Mouse (Mus musculus) CH12.LX (cell line): ENCODE measurements at regions not wholly inside any gene's neighbourhood (a gene's known extent, or its start where the extent isn't known, plus 50 kb on each side); places are given as distances from the start of the nearest gene placed in this dataset.

Experiments used
- DNase-seq: peaks from one replicate; pipeline ENCODE4 v3.0.0-alpha.2; 2013; ENCODE audit errors: extremely low read depth
- H3K27ac ChIP-seq: 2 replicates; pipeline ENCODE4 v1.5.1; 2012; ENCODE audit warnings: low read depth, mild to moderate bottlenecking, control low read depth, moderate library complexity; ENCODE audit not compliant: insufficient read depth
- H3K27me3 ChIP-seq: replicated peaks from 2 replicates; pipeline ENCODE3; 2012; ENCODE audit warnings: inconsistent platforms
- H3K36me3 ChIP-seq, 2 experiments: replicated peaks in 1 of 2; 2 replicates each; pipeline versions ENCODE3 to v1.6.1; 2012; ENCODE audit warnings: inconsistent platforms in 1 of 2, low read length in 1 of 2, mild to moderate bottlenecking in 1 of 2, mixed read lengths in 1 of 2, moderate library complexity in 1 of 2; ENCODE audit not compliant: control insufficient read depth in 1 of 2, insufficient read depth in 1 of 2
- H3K4me1 ChIP-seq, 2 experiments: 2 replicates each; pipeline ENCODE4 v1.6.1; 2012; ENCODE audit warnings: inconsistent platforms in 1 of 2, moderate library complexity in 1 of 2; ENCODE audit not compliant: insufficient read depth in 2 of 2, control insufficient read depth in 1 of 2
- H3K4me2 ChIP-seq: 2 replicates; pipeline ENCODE4 v1.6.1; 2012; ENCODE audit warnings: low read depth, mild to moderate bottlenecking, control low read depth; ENCODE audit not compliant: poor library complexity, insufficient read depth, severe bottlenecking
- H3K4me3 ChIP-seq, 3 experiments: fragments of 150-350 bp in 1 of 3; sonication (generic) in 1 of 3; replicated peaks in 1 of 3; 2 replicates each; pipeline versions ENCODE3 to v1.5.1; 2011 to 2012; ENCODE audit warnings: low read depth in 2 of 3, low read length in 2 of 3, mild to moderate bottlenecking in 2 of 3, moderate library complexity in 2 of 3, control low read depth in 1 of 3, improper control_type of control experiment in 1 of 3, inconsistent platforms in 1 of 3, mixed read lengths in 1 of 3; ENCODE audit not compliant: poor library complexity in 1 of 3
- H3K79me2 ChIP-seq: replicated peaks from 2 replicates; pipeline ENCODE4 v1.6.1; 2012; ENCODE audit warnings: mild to moderate bottlenecking, moderate library complexity; ENCODE audit not compliant: control insufficient read depth, poor library complexity, insufficient read depth, severe bottlenecking; ENCODE audit errors: extremely low read depth
- H3K9ac ChIP-seq: 2 replicates; pipeline ENCODE4 v1.6.1; 2012; ENCODE audit warnings: low read depth, mild to moderate bottlenecking, control low read depth, moderate library complexity; ENCODE audit not compliant: insufficient read depth
- H3K9me3 ChIP-seq: replicated peaks from 2 replicates; pipeline ENCODE3; 2012; ENCODE audit warnings: low read length, inconsistent platforms, mixed read lengths
- BHLHE40 ChIP-seq: IDR thresholded peaks from 2 replicates; pipeline ENCODE4 v1.6.1; 2011; ENCODE audit warnings: mild to moderate bottlenecking, low read depth, low read length, improper control_type of control experiment
- CHD1 ChIP-seq: IDR thresholded peaks from 2 replicates; pipeline ENCODE4 v1.6.1; 2012; ENCODE audit warnings: low read depth, low read length, improper control_type of control experiment, inconsistent platforms
- CHD2 ChIP-seq: IDR thresholded peaks from 2 replicates; pipeline ENCODE4 v1.6.1; 2011; ENCODE audit warnings: low read length, improper control_type of control experiment
- EP300 ChIP-seq: IDR thresholded peaks from 2 replicates; pipeline ENCODE4 v1.6.1; 2011; ENCODE audit warnings: low read length, improper control_type of control experiment
- ETS1 ChIP-seq: conservative IDR thresholded peaks from 2 replicates; pipeline ENCODE4 v1.6.1; 2012; ENCODE audit warnings: low read depth, mild to moderate bottlenecking, inconsistent platforms, low read length, improper control_type of control experiment, moderate library complexity
- GABPA ChIP-seq: IDR thresholded peaks from 2 replicates; pipeline ENCODE4 v1.6.1; 2012; ENCODE audit warnings: low read depth, low read length, improper control_type of control experiment, inconsistent platforms; ENCODE audit not compliant: insufficient replicate concordance
- JUND ChIP-seq: conservative IDR thresholded peaks from 2 replicates; pipeline ENCODE4 v1.6.1; 2011; ENCODE audit warnings: low read depth, low read length, improper control_type of control experiment
- KAT2A ChIP-seq: IDR thresholded peaks from 2 replicates; pipeline ENCODE4 v1.6.1; 2012; ENCODE audit warnings: low read length, improper control_type of control experiment, inconsistent platforms; ENCODE audit not compliant: insufficient replicate concordance
- MAFK ChIP-seq: IDR thresholded peaks from 2 replicates; pipeline ENCODE4 v1.6.1; 2011; ENCODE audit warnings: low read length, improper control_type of control experiment; ENCODE audit not compliant: insufficient replicate concordance
- MAX ChIP-seq: IDR thresholded peaks from 2 replicates; pipeline ENCODE4 v1.6.1; 2011; ENCODE audit warnings: low read length, improper control_type of control experiment
- MAZ ChIP-seq: IDR thresholded peaks from 2 replicates; pipeline ENCODE4 v1.6.1; 2012; ENCODE audit warnings: low read depth, mild to moderate bottlenecking, inconsistent platforms, low read length, improper control_type of control experiment, moderate library complexity
- MEF2A ChIP-seq: IDR thresholded peaks from 2 replicates; pipeline ENCODE4 v1.6.1; 2014; ENCODE audit warnings: low read depth, mild to moderate bottlenecking, inconsistent platforms, low read length, improper control_type of control experiment, borderline replicate concordance
- MXI1 ChIP-seq: IDR thresholded peaks from 2 replicates; pipeline ENCODE4 v1.6.1; 2011; ENCODE audit warnings: mild to moderate bottlenecking, low read depth, low read length, improper control_type of control experiment
- NELFE ChIP-seq: IDR thresholded peaks from 2 replicates; pipeline ENCODE4 v1.6.1; 2011; ENCODE audit warnings: low read depth, low read length, improper control_type of control experiment
- PAX5 ChIP-seq: IDR thresholded peaks from 2 replicates; pipeline ENCODE4 v1.6.1; 2012; ENCODE audit warnings: low read length, inconsistent platforms, mixed read lengths
- POLR2A ChIP-seq: IDR thresholded peaks from 2 replicates; pipeline ENCODE4 v1.6.1; 2011; ENCODE audit warnings: low read depth, mild to moderate bottlenecking, improper control_type of control experiment, low read length
- POLR2AphosphoS2 ChIP-seq: IDR thresholded peaks from 2 replicates; pipeline ENCODE4 v1.6.1; 2011; ENCODE audit warnings: low read depth, low read length, improper control_type of control experiment
- RAD21 ChIP-seq: IDR thresholded peaks from 2 replicates; pipeline ENCODE4 v1.6.1; 2011; ENCODE audit warnings: low read depth, mild to moderate bottlenecking, low read length, improper control_type of control experiment, moderate library complexity
- SIN3A ChIP-seq: IDR thresholded peaks from 2 replicates; pipeline ENCODE4 v1.6.1; 2012; ENCODE audit warnings: low read length, improper control_type of control experiment, inconsistent platforms
- SMC3 ChIP-seq: IDR thresholded peaks from 2 replicates; pipeline ENCODE4 v1.6.1; 2011; ENCODE audit warnings: low read depth, low read length, improper control_type of control experiment
- TBP ChIP-seq: conservative IDR thresholded peaks from 2 replicates; pipeline ENCODE4 v1.6.1; 2011; ENCODE audit warnings: low read depth, low read length, improper control_type of control experiment
- TCF12 ChIP-seq: IDR thresholded peaks from 2 replicates; pipeline ENCODE4 v1.6.1; 2014; ENCODE audit warnings: low read depth, mild to moderate bottlenecking, inconsistent platforms, low read length, improper control_type of control experiment
- UBTF ChIP-seq: IDR thresholded peaks from 2 replicates; pipeline ENCODE4 v1.6.1; 2012; ENCODE audit warnings: low read depth, mild to moderate bottlenecking, inconsistent platforms, low read length, improper control_type of control experiment, moderate library complexity
- USF1 ChIP-seq: IDR thresholded peaks from 2 replicates; pipeline ENCODE4 v1.6.1; 2014; ENCODE audit warnings: low read depth, mild to moderate bottlenecking, inconsistent platforms, low read length, improper control_type of control experiment
- USF2 ChIP-seq: conservative IDR thresholded peaks from 2 replicates; pipeline ENCODE4 v1.6.1; 2011; ENCODE audit warnings: low read depth, low read length, improper control_type of control experiment
- ZMIZ1 ChIP-seq: IDR thresholded peaks from 2 replicates; pipeline ENCODE4 v1.6.1; 2012; ENCODE audit warnings: low read depth, mild to moderate bottlenecking, inconsistent platforms, low read length, improper control_type of control experiment
- ZNF384 ChIP-seq: IDR thresholded peaks from 2 replicates; pipeline ENCODE4 v1.6.1; 2012; ENCODE audit warnings: low read depth, low read length, improper control_type of control experiment, inconsistent platforms
- dilution Hi-C: fragments of 300-500 bp; cut with MboI; formaldehyde crosslinking; loops from 2 replicates; pipeline ENCODE4 v1.14.3; 2020; ENCODE audit warnings: low sequenced_read_pairs; ENCODE audit not compliant: extremely low pct_unique_long_range_greater_than_20kb, extremely low pct_ligation_motif_present
- in situ Hi-C: fragments of 300-500 bp; cut with MboI; formaldehyde crosslinking; loops from 3 replicates; pipeline ENCODE4 v1.14.3; 2019; ENCODE audit warnings: low sequenced_read_pairs, low pct_ligation_motif_present, low pct_unique_long_range_greater_than_20kb, mixed read lengths

- in situ Hi-C loops, result no loop called here
- TF ChIP-seq ZMIZ1 (no peak), EP300 (no peak), MAZ (no peak), SMC3 (no peak), CHD2 (no peak), NELFE (no peak), MEF2A (no peak), USF2 (no peak), PAX5 (no peak), TBP (no peak), TCF12 (no peak), MAX (no peak), CHD1 (no peak), KAT2A (no peak), USF1 (no peak)
- no peak for DNase-seq
Measured at GRCm38 (mm10) chr1:56395832-56396231, 241.4 kb downstream of the Hsfy2 start.

GRCm38 (mm10) chr1:56387086-56387485 lies 250.1 kb downstream of the Hsfy2 start:
- no peaks in the 10 kb centered on the region for H3K4me1 ChIP-seq
- dilution Hi-C loops, result no loop called here

More at GRCm38 (mm10) chr1:56395832-56396231, 241.4 kb downstream of the Hsfy2 start:
- dilution Hi-C loops, result no loop called here
- H3K4me3 ChIP-seq, result no peak overlapping the region
- no peak overlapping the region for H3K9ac ChIP-seq
- no peaks in the 10 kb centered on the region for H3K4me1 ChIP-seq
- no peak overlapping the region for H3K4me2 ChIP-seq
- no peaks in the 10 kb centered on the region for H3K79me2 ChIP-seq
- no peaks in the 10 kb centered on the region for H3K27me3 ChIP-seq
- H3K9me3 ChIP-seq, result no peaks in the 10 kb centered on the region
- no peak overlapping the region for H3K27ac ChIP-seq
- no peaks in the 10 kb centered on the region for H3K36me3 ChIP-seq

GRCm38 (mm10) chr1:56366319-56366718 lies 270.9 kb downstream of the Hsfy2 start:
- no peaks in the 10 kb centered on the region for H3K4me1 ChIP-seq
- in situ Hi-C loops (no loop called here), dilution Hi-C loops (no loop called here)
- H3K4me3 ChIP-seq, result no peak overlapping the region
- H3K4me2 ChIP-seq, result no peak overlapping the region
- DNase-seq, result no peak
- no peaks in the 10 kb centered on the region for H3K27me3 ChIP-seq
- no peaks in the 10 kb centered on the region for H3K79me2 ChIP-seq
- H3K9me3 ChIP-seq, result no peaks in the 10 kb centered on the region
- TF ChIP-seq SIN3A, result no peak
- TF ChIP-seq MAFK, result no peak
- TF ChIP-seq PAX5, result no peak
- no peak for TF ChIP-seq NELFE
- no peak for TF ChIP-seq MXI1
- no peak for TF ChIP-seq POLR2AphosphoS2
- TF ChIP-seq ZNF384, result no peak
- no peak for TF ChIP-seq RAD21
- TF ChIP-seq EP300, result no peak
- TF ChIP-seq JUND, result no peak
- no peak for TF ChIP-seq USF2
- no peak for TF ChIP-seq TCF12
- TF ChIP-seq BHLHE40, result no peak
- TF ChIP-seq CHD1, result no peak
- TF ChIP-seq POLR2A, result no peak
- no peaks in the 10 kb centered on the region for H3K36me3 ChIP-seq
- H3K9ac ChIP-seq, result no peak overlapping the region
- no peak overlapping the region for H3K27ac ChIP-seq

More at GRCm38 (mm10) chr1:56387086-56387485, 250.1 kb downstream of the Hsfy2 start:
- no peaks in the 10 kb centered on the region for H3K79me2 ChIP-seq
- H3K9ac ChIP-seq, result no peak overlapping the region
- no peak overlapping the region for H3K27ac ChIP-seq
- H3K36me3 ChIP-seq, result no peaks in the 10 kb centered on the region
- no peak for DNase-seq
- H3K4me3 ChIP-seq, result no peak overlapping the region
- no peaks in the 10 kb centered on the region for H3K9me3 ChIP-seq
- no peak overlapping the region for H3K4me2 ChIP-seq
- no peak for TF ChIP-seq CHD2
- no peak for TF ChIP-seq ZMIZ1
- no peak for TF ChIP-seq ETS1
- TF ChIP-seq UBTF, result no peak
- TF ChIP-seq GABPA, result no peak
- in situ Hi-C loops, result no loop called here
- no peaks in the 10 kb centered on the region for H3K27me3 ChIP-seq
